Comparison of ENCODE assay signal across 31 mouse cellular contexts in the genomic region with DNA sequence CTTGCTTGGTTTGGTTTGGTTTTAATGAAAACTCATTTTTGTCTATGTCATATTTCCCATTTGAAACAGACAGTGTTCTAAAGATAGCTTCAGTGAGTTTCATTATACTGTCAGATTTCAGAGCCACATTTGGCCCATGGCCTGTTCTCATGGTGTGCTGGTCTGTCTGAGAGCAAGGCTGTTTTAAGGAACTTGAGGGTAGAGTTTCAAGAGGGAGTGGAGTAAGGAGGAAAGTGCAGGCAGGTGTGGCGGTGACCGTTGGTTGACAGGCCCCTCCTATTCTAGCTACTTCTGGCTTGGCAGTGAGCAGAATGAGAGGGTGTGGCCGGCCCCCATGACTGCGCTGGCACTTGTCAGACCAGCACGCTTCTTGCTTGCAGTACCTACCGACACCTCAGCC. TPM values are rescaled to one million over a fixed set of nuclear protein-coding genes. Genes with fewer than 3 reads are reported as not detected.
DNase-seq lines count a peak whose midpoint lies in the region; ATAC-seq and TF ChIP-seq lines count a peak whose summit lies in the region.
"Had no signal": no experiment of that assay in that cellular context is flagged by ENCODE, and none has a peak within 500 bp of the region (broad histone marks: within the 10 kb centered on the region; RNA-seq: fewer than 3 reads in every experiment).

No protein-coding gene starts in this region.

- DNase-seq in testis, postnatal 14 days (ENCODE audit: low spot score), result no peak
- DNase-seq in spleen, postnatal 4 days (ENCODE audit: low spot score in 2 of 2), result no peak
- DNase-seq: adrenal gland, adult 8-10 months; cerebellum, adult 2 months; cerebellum, postnatal 14 days; gastrocnemius, adult 2 months; heart, postnatal 14 days; kidney, adult 8-10 months; kidney, postnatal 10 days; right cerebral cortex, adult 18-20 months; thymus, adult 18-20 months; thymus, postnatal 36 days had no signal

- peaks cover 4% of the 10 kb centered on the region for H3K36me3 ChIP-seq in testis, adult 2 months (ENCODE audit: control insufficient read depth, insufficient read depth, low read length)
- peaks cover 65% of the 10 kb centered on the region for H3K36me3 ChIP-seq in small intestine, adult 2 months (ENCODE audit: control insufficient read depth, insufficient read depth, low read length)
- peaks cover 88% of the 10 kb centered on the region for H3K36me3 ChIP-seq in forebrain, embryonic 12.5 days (replicated peaks)

- WGBS in small intestine, adult 2 months, result 19% methylated on average over 6 of the region's 6 CpGs
- WGBS in forebrain, embryonic 12.5 days, result 96% methylated on average over 6 of the region's 6 CpGs

- peak; percentile 62 to 70 for ATAC-seq in hematopoietic stem cell, adult 5-6 weeks (replicated peaks in 1 of 2; ENCODE audit: insufficient read depth in 1 of 2, low FRiP score in 2 of 2, low TSS enrichment in 1 of 2, low read depth in 1 of 2, poor library complexity in 2 of 2, severe bottlenecking in 2 of 2)
- ATAC-seq in forebrain, embryonic 12.5 days (ENCODE audit: low FRiP score), result no peak
- ATAC-seq: forebrain, embryonic 13.5 days; hindbrain, embryonic 16.5 days; midbrain, embryonic 16.5 days had no signal

- no peak overlapping the region for H3K9ac ChIP-seq in forebrain, embryonic 12.5 days
- H3K9ac ChIP-seq: embryonic facial prominence, embryonic 15.5 days; forebrain, embryonic 13.5 days; limb, embryonic 12.5 days; liver, embryonic 15.5 days; neural tube, embryonic 12.5 days had no signal

- H3K4me2 ChIP-seq in forebrain, embryonic 12.5 days, result no peak overlapping the region
- H3K4me2 ChIP-seq: embryonic facial prominence, embryonic 15.5 days; forebrain, embryonic 13.5 days; limb, embryonic 12.5 days; liver, embryonic 15.5 days; neural tube, embryonic 12.5 days had no signal

- H3K27ac ChIP-seq in testis, adult 2 months (ENCODE audit: control insufficient read depth, insufficient read depth, low read depth, low read length), result no peak overlapping the region
- H3K27ac ChIP-seq in small intestine, adult 2 months (ENCODE audit: insufficient read depth, low read depth, low read length), result peak overlapping the region; percentile 72
- no peak overlapping the region for H3K27ac ChIP-seq in forebrain, embryonic 12.5 days
- H3K27ac ChIP-seq: embryonic facial prominence, embryonic 10.5 days; embryonic facial prominence, embryonic 15.5 days; forebrain, embryonic 13.5 days; gastrocnemius, adult 2 months; left cerebral cortex, adult 2 months; limb, embryonic 12.5 days; liver, embryonic 15.5 days; macrophage; midbrain, embryonic 10.5 days; neural tube, embryonic 12.5 days had no signal

- H3K4me3 ChIP-seq in testis, adult 2 months (ENCODE audit: control insufficient read depth, low read depth, low read length), result peak overlapping the region; percentile 2; the same call in 1 of the 2 replicates
- no peak overlapping the region for H3K4me3 ChIP-seq in small intestine, adult 2 months (ENCODE audit: low read depth, low read length)
- H3K4me3 ChIP-seq in forebrain, embryonic 12.5 days (replicated peaks), result no peak overlapping the region
- H3K4me3 ChIP-seq: embryonic facial prominence, embryonic 10.5 days; embryonic facial prominence, embryonic 15.5 days; forebrain, embryonic 13.5 days; gastrocnemius, adult 2 months; left cerebral cortex, adult 2 months; limb, embryonic 12.5 days; liver, embryonic 15.5 days; midbrain, embryonic 10.5 days; myocyte; neural tube, embryonic 12.5 days had no signal

- TF ChIP-seq POLR2A in testis, adult 2 months (IDR thresholded peaks at IDR 0.05; ENCODE audit: control insufficient read depth, low read depth, low read length), result no peak
- no peak for TF ChIP-seq POLR2A in small intestine, adult 2 months (IDR thresholded peaks at IDR 0.05; ENCODE audit: low read depth, low read length)

- TF ChIP-seq CTCF in testis, adult 2 months (IDR thresholded peaks at IDR 0.05; ENCODE audit: control insufficient read depth, insufficient read depth, insufficient replicate concordance, low read depth, low read length), result no peak
- TF ChIP-seq CTCF in small intestine, adult 2 months (IDR thresholded peaks at IDR 0.05; ENCODE audit: extremely low read depth, insufficient read length, insufficient replicate concordance, low read depth, low read length), result no peak

- no peaks in the 10 kb centered on the region for H3K27me3 ChIP-seq in testis, adult 2 months (ENCODE audit: control insufficient read depth, insufficient read depth, low read length)
- no peaks in the 10 kb centered on the region for H3K27me3 ChIP-seq in small intestine, adult 2 months (ENCODE audit: control insufficient read depth, insufficient read depth, low read length)
- no peaks in the 10 kb centered on the region for H3K27me3 ChIP-seq in forebrain, embryonic 12.5 days
- H3K27me3 ChIP-seq: embryonic facial prominence, embryonic 15.5 days; forebrain, embryonic 13.5 days; limb, embryonic 12.5 days; liver, embryonic 15.5 days; neural tube, embryonic 12.5 days had no signal

- no peaks in the 10 kb centered on the region for H3K9me3 ChIP-seq in forebrain, embryonic 12.5 days
- H3K9me3 ChIP-seq: embryonic facial prominence, embryonic 10.5 days; embryonic facial prominence, embryonic 15.5 days; forebrain, embryonic 13.5 days; G1E; limb, embryonic 12.5 days; liver, embryonic 15.5 days; midbrain, embryonic 10.5 days; neural tube, embryonic 12.5 days had no signal

- peaks cover 2% of the 10 kb centered on the region; the same call in 1 of the 2 replicates for H3K4me1 ChIP-seq in testis, adult 2 months (ENCODE audit: control insufficient read depth, insufficient read depth, low read length)
- peaks cover 8% of the 10 kb centered on the region; the same call in 1 of the 2 replicates for H3K4me1 ChIP-seq in small intestine, adult 2 months (ENCODE audit: control insufficient read depth, insufficient read depth, insufficient read length, low read length)
- H3K4me1 ChIP-seq in forebrain, embryonic 12.5 days, result peaks cover 5% of the 10 kb centered on the region

RNA-seq across cellular contexts. Expression of a gene that starts 6.2 kb away (rescaled TPM):
- polyA plus RNA-seq in testis, adult 2 months (2012; rRNA removed), result 25.4 and 29.3 TPM in 2 replicates
- 60.9 and 70.9 TPM in 2 replicates for total RNA-seq in hematopoietic stem cell, adult 5-6 weeks (2017)
- 11.1 and 20.5 TPM in 2 replicates for polyA plus RNA-seq in small intestine, adult 2 months (2012; rRNA removed)
- 74.8 and 80.8 TPM in 2 replicates for polyA plus RNA-seq in forebrain, embryonic 12.5 days (2016; fragmentation: Nextera tagmentation; extraction: Ambion mirVana)

RNA-seq across cellular contexts. Expression of a gene that starts 17.9 kb away (rescaled TPM):
- 4.0 and 5.0 TPM in 2 replicates for polyA plus RNA-seq in testis, adult 2 months (2012; rRNA removed)
- total RNA-seq in hematopoietic stem cell, adult 5-6 weeks (2017), result 11.9 and 31.6 TPM in 2 replicates
- polyA plus RNA-seq in small intestine, adult 2 months (2012; rRNA removed), result 12.5 and 24.4 TPM in 2 replicates
- polyA plus RNA-seq in forebrain, embryonic 12.5 days (2016; fragmentation: Nextera tagmentation; extraction: Ambion mirVana), result 18.0 and 19.9 TPM in 2 replicates

RNA-seq across cellular contexts. Expression of a gene that starts 19.3 kb away (rescaled TPM):
- polyA plus RNA-seq in testis, adult 2 months (2012; rRNA removed), result 0.38 and 0.75 TPM in 2 replicates
- total RNA-seq in hematopoietic stem cell, adult 5-6 weeks (2017), result not detected in 2 replicates
- 0.34 and 0.63 TPM in 2 replicates for polyA plus RNA-seq in small intestine, adult 2 months (2012; rRNA removed)
- polyA plus RNA-seq in forebrain, embryonic 12.5 days (2016; fragmentation: Nextera tagmentation; extraction: Ambion mirVana), result 2.2 and 5.6 TPM in 2 replicates
- total RNA-seq: gastrocnemius, adult 2 months; heart, postnatal 14 days; liver, adult 2 months had no signal
- polyA plus RNA-seq: heart, embryonic 14.5 days; liver, adult 2 months; liver, embryonic 15.5 days; macrophage had no signal

RNA-seq across cellular contexts. Expression of a gene that starts 27.2 kb away (rescaled TPM):
- polyA plus RNA-seq in testis, adult 2 months (2012; rRNA removed), result 1.7 and 2.2 TPM in 2 replicates
- 8.2 and 12.6 TPM in 2 replicates for total RNA-seq in hematopoietic stem cell, adult 5-6 weeks (2017)
- polyA plus RNA-seq in small intestine, adult 2 months (2012; rRNA removed), result 130 and 360 TPM in 2 replicates
- polyA plus RNA-seq in forebrain, embryonic 12.5 days (2016; fragmentation: Nextera tagmentation; extraction: Ambion mirVana), result 4.0 and 4.3 TPM in 2 replicates

RNA-seq across cellular contexts. Expression of a gene that starts 33.8 kb away (rescaled TPM):
- polyA plus RNA-seq in testis, adult 2 months (2012; rRNA removed), result 1.1 and 1.3 TPM in 2 replicates
- total RNA-seq in hematopoietic stem cell, adult 5-6 weeks (2017), result 3.3 and 12.1 TPM in 2 replicates
- polyA plus RNA-seq in small intestine, adult 2 months (2012; rRNA removed), result 15.4 and 28.8 TPM in 2 replicates
- polyA plus RNA-seq in forebrain, embryonic 12.5 days (2016; fragmentation: Nextera tagmentation; extraction: Ambion mirVana), result 60.8 and 67.8 TPM in 2 replicates
- total RNA-seq: gastrocnemius, adult 2 months; liver, adult 2 months had no signal
- polyA plus RNA-seq: liver, adult 2 months had no signal
